Mouse (Mus musculus) midbrain, embryonic 15.5 days (tissue): ENCODE measurements around the gene Rhoh. TPM values are rescaled to one million over a fixed set of nuclear protein-coding genes. Genes with fewer than 3 reads are reported as not detected.

Source experiments
- ATAC-seq: fragments of 200-750 bp; cut with Nextera tagmentation; replicated peaks from 2 replicates; pipeline ENCODE4 v1.8.0; 2017; ENCODE audit warnings: moderate TSS enrichment
- H3K27ac ChIP-seq: fragments of 300-500 bp; sonication (generic); 2 replicates; pipeline ENCODE4 v1.5.1; 2015; ENCODE audit warnings: mild to moderate bottlenecking, inconsistent platforms
- H3K27me3 ChIP-seq: fragments of 300-500 bp; sonication (generic); replicated peaks from 2 replicates; pipeline ENCODE4 v1.6.1; 2015; ENCODE audit warnings: inconsistent platforms
- H3K36me3 ChIP-seq: fragments of 300-500 bp; sonication (generic); replicated peaks from 2 replicates; pipeline ENCODE4 v1.6.1; 2015; ENCODE audit warnings: inconsistent platforms
- H3K4me1 ChIP-seq: fragments of 300-500 bp; sonication (generic); 2 replicates; pipeline ENCODE4 v1.6.1; 2015; ENCODE audit warnings: inconsistent platforms
- H3K4me2 ChIP-seq: fragments of 300-500 bp; sonication (generic); 2 replicates; pipeline ENCODE4 v1.6.1; 2015; ENCODE audit warnings: inconsistent platforms, mild to moderate bottlenecking, moderate library complexity
- H3K4me3 ChIP-seq: fragments of 300-500 bp; sonication (generic); 2 replicates; pipeline ENCODE4 v1.5.1; 2015; ENCODE audit warnings: mild to moderate bottlenecking, inconsistent platforms
- H3K9ac ChIP-seq: fragments of 300-500 bp; sonication (generic); 2 replicates; pipeline ENCODE4 v1.6.1; 2015; ENCODE audit warnings: mild to moderate bottlenecking, inconsistent platforms
- H3K9me3 ChIP-seq: fragments of 300-500 bp; sonication (generic); 2 replicates; pipeline ENCODE4 v1.6.1; 2016; ENCODE audit warnings: inconsistent platforms
- WGBS: fragments of 180-500 bp; shearing (Covaris S2); methylation state at CpG from one replicate; pipeline ENCODE4 v1.1.7; 2015; ENCODE audit warnings: mixed read lengths; 5-methylcytosine and 5-hydroxymethylcytosine counted together
- polyA plus RNA-seq: library from polyadenylated mRNA; unstranded; fragments of >200 nt; fragmentation: Nextera tagmentation; extraction: Ambion mirVana; gene quantifications from 2 replicates; pipeline ENCODE4 v1.2.1, GENCODE M21; 2015

The Rhoh gene
- 0.41 and 0.52 TPM in 2 replicates for polyA plus RNA-seq

DNA sequence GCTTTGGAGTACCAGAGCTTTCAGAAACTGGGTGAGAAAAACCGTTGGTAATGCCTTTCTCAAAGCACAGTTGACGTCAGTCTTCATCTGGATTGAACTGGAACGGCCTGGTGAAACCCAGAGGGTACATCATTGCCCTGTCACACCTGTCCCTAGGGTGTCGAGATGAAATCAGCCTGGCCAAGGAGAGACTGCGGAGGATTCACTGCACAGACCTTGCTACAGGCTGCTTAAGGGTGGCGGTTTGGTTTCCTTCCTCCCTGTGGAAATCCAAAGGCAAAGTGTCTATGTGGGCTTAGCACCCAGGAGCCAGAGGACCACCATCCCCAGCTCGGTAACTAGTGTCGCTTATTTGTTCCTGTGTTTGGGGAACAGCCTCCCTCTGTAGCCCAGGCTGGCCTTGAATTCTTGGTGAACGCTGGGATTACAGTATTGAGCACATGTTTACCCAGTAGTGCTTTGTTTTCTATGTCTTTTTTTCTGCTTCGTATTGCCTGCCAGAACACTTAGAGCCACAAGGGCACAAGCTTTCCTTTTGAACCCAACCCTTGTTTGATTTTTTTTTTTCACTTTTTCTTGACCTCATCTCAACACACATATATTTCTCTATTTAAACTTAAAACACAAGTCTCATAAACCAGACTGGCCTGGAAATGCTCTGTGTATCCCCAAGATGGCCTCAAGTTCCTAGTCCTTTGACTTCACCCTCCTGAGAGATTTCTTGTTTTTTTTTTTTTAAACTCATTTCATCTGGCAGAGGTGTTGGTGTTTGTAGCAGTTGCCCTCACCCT is at the start of gene Rhoh:
Gene Rhoh (plus strand): TSS at position 60 of the 791 bp plus-strand sequence.
- H3K27ac ChIP-seq, result no peak within 1 kb of the TSS
- H3K4me3 ChIP-seq, result no peak within 1 kb of the TSS
- no peaks in the 10 kb centered on the region for H3K4me1 ChIP-seq
- no peak for ATAC-seq
- H3K4me2 ChIP-seq, result no peak within 1 kb of the TSS
- H3K27me3 ChIP-seq, result no peaks in the 10 kb centered on the region
- H3K9ac ChIP-seq, result no peak within 1 kb of the TSS
- no peaks in the 10 kb centered on the region for H3K9me3 ChIP-seq
- H3K36me3 ChIP-seq, result no peaks in the 10 kb centered on the region
- WGBS, result 85% methylated on average over 10 of the region's 10 CpGs

DNA sequence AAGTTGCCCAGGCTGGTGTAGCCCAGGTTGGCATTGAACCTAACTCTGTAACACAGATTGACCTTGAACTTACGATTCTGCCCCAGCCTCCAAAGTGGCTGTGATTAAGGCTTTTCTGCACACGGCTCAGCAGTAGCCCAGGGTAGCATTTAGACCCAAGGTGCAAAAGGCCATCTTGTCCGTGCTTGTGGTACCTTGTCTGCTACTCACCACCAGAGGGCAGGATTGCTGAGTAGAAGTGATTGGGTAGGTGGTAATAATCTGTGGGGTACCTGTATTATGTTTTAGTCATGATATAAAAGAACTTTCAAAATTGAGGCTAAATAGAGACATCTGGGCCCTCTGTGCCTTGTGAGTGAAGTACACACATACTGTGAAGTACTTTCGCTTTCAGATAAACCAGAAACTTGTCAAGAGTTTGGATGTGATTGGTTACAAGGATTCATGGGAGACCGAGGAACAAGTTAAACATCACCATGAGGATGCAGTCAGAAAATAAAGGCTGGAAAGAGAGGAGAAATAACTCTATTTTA is 37.3 kb upstream of the Rhoh start:
- Histone ChIP-seq H3K9ac (no peak overlapping the region), H3K4me3 (no peak overlapping the region), H3K27me3 (no peaks in the 10 kb centered on the region), H3K27ac (no peak overlapping the region), H3K36me3 (peaks cover 11% of the 10 kb centered on the region; the same call in 1 of the 2 replicates), H3K4me2 (no peak overlapping the region), H3K9me3 (no peaks in the 10 kb centered on the region), H3K4me1 (no peaks in the 10 kb centered on the region)
- no peak for ATAC-seq
- WGBS, result 73% methylated on average over 5 of the region's 5 CpGs

DNA sequence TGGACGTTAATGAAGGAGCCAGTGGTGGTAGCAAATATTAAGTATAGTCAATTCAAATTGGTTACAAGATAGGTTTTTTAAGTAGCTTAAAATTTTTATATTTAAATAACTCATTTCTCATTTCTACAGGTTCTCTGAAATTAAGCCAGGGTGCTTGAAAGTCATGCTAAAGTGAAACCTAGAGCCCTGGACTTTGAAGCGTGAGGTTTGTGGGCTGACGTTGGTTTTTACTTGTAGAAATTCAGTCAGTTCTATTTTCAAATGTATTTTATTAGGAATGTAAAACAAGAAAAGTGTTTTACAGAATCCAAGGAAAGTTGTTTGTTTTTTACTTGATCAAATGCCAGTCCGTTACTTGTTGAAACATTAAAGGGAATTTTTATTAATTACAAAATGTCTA is 34.5 kb upstream of the Rhoh start:
- Histone ChIP-seq H3K4me1 (no peaks in the 10 kb centered on the region), H3K36me3 (peaks cover 11% of the 10 kb centered on the region; the same call in 1 of the 2 replicates), H3K4me3 (no peak overlapping the region), H3K9me3 (no peaks in the 10 kb centered on the region), H3K9ac (no peak overlapping the region), H3K4me2 (no peak overlapping the region), H3K27me3 (no peaks in the 10 kb centered on the region), H3K27ac (no peak overlapping the region)
- no peak for ATAC-seq
- 96% methylated on average over 4 of the region's 4 CpGs for WGBS

DNA sequence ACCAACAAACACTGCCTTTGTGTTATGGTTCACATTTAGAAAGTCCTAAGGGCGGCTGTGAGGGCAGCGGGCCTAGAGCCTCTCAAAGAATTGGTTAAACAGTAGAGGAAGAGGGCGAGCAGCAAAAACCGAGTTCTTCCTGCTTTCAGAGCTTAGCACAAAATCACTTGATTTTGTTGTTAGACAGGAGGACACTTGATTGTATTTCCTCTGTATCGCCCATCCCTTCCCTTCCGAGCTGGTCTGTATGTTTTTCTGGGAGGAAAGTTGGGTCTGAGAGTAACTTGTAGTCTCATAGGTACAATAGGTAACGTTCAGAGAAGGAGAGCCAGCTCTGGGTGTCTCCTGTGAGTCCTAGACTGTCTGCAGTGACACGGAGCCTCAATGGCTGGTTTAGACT is 33.9 kb upstream of the Rhoh start:
- Histone ChIP-seq H3K9me3 (no peaks in the 10 kb centered on the region), H3K27me3 (no peaks in the 10 kb centered on the region), H3K4me3 (no peak overlapping the region), H3K9ac (no peak overlapping the region), H3K4me1 (no peaks in the 10 kb centered on the region), H3K4me2 (no peak overlapping the region), H3K27ac (no peak overlapping the region), H3K36me3 (peaks cover 11% of the 10 kb centered on the region; the same call in 1 of the 2 replicates)
- ATAC-seq, result no peak
- 94% methylated on average over 8 of the region's 8 CpGs for WGBS

DNA sequence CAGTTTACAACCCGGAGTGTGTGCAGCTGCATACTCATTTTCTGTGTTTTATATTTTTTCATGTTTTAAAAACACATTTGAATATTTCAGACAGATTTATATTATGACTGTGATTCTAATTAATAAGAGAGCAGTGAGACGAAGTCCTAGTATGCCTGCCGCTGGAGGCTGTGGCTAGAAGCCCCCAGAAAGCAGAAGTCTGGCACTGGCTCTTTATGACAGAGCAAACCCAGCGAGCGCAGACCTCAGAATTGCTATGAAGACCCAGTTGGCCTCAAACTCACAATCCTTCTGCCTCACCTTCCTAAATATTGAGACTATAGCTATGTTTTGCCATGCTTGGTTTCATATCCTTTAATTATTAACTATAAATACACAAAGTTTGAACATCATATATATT is 32.8 kb upstream of the Rhoh start:
- Histone ChIP-seq H3K9me3 (no peaks in the 10 kb centered on the region), H3K9ac (no peak overlapping the region), H3K27ac (no peak overlapping the region), H3K27me3 (no peaks in the 10 kb centered on the region), H3K4me1 (no peaks in the 10 kb centered on the region), H3K36me3 (peaks cover 5% of the 10 kb centered on the region; the same call in 1 of the 2 replicates), H3K4me3 (no peak overlapping the region), H3K4me2 (no peak overlapping the region)
- ATAC-seq, result no peak
- WGBS, result 93% methylated on average over 5 of the region's 5 CpGs

DNA sequence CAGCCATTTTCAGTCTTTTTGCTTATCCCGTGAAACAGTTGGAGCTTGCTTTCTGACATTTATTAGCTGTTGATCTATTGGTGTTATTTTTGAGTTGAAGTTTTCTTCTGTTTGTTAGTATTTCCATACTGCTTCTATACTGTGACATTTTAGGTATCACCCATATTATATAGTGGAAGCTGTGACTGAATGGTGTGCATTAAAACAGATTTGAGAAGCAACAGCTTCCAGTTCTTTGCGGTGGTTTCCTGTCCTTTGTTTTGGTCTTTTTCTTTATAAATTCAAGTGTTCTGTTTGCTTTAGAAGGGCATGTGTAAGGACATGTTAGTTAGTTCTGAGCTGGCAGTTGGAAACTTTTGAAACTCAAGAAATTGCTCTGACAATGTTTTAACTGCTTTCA is 32.0 kb upstream of the Rhoh start:
- no peak overlapping the region for H3K4me3 ChIP-seq
- no peaks in the 10 kb centered on the region for H3K4me1 ChIP-seq
- H3K36me3 ChIP-seq, result peaks cover 5% of the 10 kb centered on the region; the same call in 1 of the 2 replicates
- H3K9me3 ChIP-seq, result no peaks in the 10 kb centered on the region
- H3K9ac ChIP-seq, result no peak overlapping the region
- H3K27me3 ChIP-seq, result no peaks in the 10 kb centered on the region
- no peak overlapping the region for H3K4me2 ChIP-seq
- H3K27ac ChIP-seq, result no peak overlapping the region
- no peak for ATAC-seq
- WGBS, result 81% methylated on average over 2 of the region's 2 CpGs

DNA sequence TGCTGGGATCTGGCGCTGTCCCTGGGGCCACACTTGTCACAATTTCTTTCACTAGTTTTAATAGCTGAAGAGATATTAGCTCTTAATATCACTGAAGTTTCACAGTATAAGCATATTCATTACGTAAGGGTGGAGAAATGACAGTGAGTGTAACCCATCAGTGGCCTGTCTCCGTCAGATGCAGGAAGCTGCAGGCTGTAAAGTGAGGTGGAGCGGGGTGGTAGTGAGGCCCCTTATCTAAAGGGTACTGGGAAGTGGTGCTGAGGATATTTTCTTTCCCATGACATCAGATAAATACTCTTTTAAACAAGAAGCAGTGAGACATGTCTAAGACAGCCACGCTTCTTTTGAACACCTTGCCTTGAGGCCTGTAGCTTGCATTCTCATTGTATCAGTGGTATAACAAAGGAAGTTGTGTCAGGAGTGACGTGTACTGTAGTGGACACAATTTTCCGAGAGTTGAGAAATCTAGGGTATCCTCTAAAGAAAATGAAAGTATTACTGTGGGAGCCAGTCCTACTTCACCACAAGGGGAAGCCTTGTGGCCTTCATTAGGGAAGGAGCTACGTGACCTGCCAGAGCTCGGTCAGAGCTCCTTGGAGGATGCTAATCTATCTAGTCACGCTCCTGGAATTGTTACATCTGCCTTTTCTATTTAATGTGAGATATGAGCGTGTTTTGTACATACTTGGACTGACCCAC is 28.9 kb upstream of the Rhoh start:
- Histone ChIP-seq H3K27me3 (no peaks in the 10 kb centered on the region), H3K4me1 (no peaks in the 10 kb centered on the region), H3K36me3 (peaks cover 2% of the 10 kb centered on the region; the same call in 1 of the 2 replicates), H3K9ac (no peak overlapping the region), H3K4me3 (no peak overlapping the region), H3K9me3 (no peaks in the 10 kb centered on the region), H3K4me2 (no peak overlapping the region), H3K27ac (no peak overlapping the region)
- WGBS, result 86% methylated on average over 11 of the region's 11 CpGs
- ATAC-seq, result no peak

DNA sequence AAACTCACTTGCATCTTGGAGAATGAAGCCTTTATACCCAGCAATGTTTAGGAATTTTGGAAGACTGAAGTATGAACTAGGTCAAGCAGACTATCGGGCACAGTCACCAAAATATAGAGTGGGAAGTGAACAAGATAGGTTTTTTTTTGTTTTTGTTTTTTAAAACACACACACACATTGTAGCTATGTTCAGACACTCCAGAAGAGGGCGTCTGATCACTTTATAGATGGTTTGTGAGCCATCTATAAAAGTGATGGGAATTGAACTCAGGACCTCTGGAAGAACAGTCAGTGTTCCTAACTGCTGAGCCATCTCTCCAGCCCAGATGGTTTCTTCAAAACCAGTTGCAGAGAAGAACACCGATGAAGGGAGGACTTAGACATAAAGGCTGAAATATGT is 27.9 kb upstream of the Rhoh start:
- H3K9me3 ChIP-seq, result no peaks in the 10 kb centered on the region
- H3K4me3 ChIP-seq, result no peak overlapping the region
- H3K36me3 ChIP-seq, result no peaks in the 10 kb centered on the region
- no peaks in the 10 kb centered on the region for H3K4me1 ChIP-seq
- no peak for ATAC-seq
- 79% methylated on average over 3 of the region's 3 CpGs for WGBS
- H3K27ac ChIP-seq, result no peak overlapping the region
- H3K9ac ChIP-seq, result no peak overlapping the region
- no peaks in the 10 kb centered on the region for H3K27me3 ChIP-seq
- no peak overlapping the region for H3K4me2 ChIP-seq

DNA sequence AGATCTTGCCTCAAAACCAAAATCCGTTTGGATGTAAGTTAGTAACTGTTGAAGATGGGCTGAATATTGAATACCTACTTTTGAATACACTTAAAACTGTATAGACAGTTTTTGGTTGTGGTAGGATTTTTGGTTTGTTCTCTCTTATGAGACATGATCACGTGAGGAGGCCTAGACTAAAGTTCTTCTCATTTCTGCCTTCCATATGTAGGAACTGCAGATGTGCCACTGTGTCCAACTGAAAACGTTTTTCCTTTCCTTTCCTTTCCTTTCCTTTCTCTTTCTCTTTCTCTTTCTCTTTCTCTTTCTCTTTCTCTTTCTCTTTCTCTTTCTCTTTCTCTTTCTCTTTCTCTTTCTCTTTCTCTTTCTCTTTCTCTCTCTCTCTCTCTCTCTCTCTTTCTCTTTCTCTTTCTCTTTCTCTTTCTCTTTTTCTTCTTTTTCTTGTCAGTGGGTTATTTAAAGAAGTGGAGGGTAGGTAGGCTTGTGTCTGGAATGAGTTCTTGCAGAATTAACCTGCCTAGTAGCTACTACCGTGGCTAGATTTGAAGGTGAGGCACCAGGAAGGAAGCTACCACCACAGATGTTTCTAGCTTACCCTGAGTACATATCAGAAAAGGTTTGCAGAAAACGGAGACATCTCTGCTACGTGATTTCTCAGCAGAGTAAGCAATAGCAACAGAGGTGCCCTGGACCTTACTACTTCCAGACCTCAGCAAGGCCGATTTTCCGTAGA is 27.1 kb upstream of the Rhoh start:
- H3K4me2 ChIP-seq, result no peak overlapping the region
- H3K27ac ChIP-seq, result no peak overlapping the region
- no peaks in the 10 kb centered on the region for H3K9me3 ChIP-seq
- WGBS, result 92% methylated on average over 8 of the region's 8 CpGs
- H3K4me3 ChIP-seq, result no peak overlapping the region
- no peaks in the 10 kb centered on the region for H3K4me1 ChIP-seq
- no peaks in the 10 kb centered on the region for H3K36me3 ChIP-seq
- no peak overlapping the region for H3K9ac ChIP-seq
- H3K27me3 ChIP-seq, result no peaks in the 10 kb centered on the region
- ATAC-seq, result no peak

DNA sequence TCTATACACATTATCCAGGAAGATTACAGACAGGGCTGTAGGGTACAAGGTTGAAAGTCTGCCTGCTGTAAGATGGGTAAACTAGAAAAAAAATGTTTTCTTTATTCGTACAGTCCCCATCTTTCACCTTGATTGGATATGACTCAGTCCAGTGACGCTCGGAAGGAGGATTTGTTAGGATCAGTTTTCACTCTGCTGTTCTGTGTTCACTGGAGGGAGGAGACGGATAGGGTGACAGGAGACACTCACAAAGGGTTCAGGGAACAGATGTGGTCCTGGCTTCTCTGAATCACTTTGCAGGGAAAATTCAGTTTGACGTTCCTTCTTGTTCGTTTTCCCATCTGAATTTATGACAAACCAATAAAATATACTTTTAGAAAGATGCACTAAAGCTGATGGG is 23.0 kb upstream of the Rhoh start:
- H3K4me2 ChIP-seq, result no peak overlapping the region
- H3K36me3 ChIP-seq, result no peaks in the 10 kb centered on the region
- H3K4me3 ChIP-seq, result no peak overlapping the region
- ATAC-seq, result no peak
- no peak overlapping the region for H3K27ac ChIP-seq
- H3K9ac ChIP-seq, result no peak overlapping the region
- H3K4me1 ChIP-seq, result no peaks in the 10 kb centered on the region
- no peaks in the 10 kb centered on the region for H3K27me3 ChIP-seq
- 76% methylated on average over 6 of the region's 6 CpGs for WGBS
- H3K9me3 ChIP-seq, result no peaks in the 10 kb centered on the region

DNA sequence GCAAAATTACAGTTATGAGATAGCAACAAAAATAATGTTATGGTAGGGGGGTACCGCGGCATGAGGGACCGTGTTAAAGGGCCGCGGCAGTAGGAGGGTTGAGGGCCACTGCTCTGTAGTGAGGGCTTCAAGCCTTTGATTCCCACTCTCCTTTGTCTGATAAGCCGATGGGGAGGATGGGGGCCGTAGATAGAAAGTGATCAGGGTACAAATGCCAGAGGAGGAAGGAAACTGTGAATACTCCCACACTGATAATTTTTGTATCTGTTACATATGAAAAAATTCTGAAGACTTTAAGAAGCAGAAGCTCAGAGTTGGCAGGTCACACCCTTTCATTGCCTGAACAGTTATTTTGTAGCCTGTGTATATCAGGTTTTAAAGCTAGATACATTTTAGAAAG is 18.1 kb upstream of the Rhoh start:
- H3K4me3 ChIP-seq, result no peak overlapping the region
- no peak overlapping the region for H3K4me2 ChIP-seq
- no peaks in the 10 kb centered on the region for H3K4me1 ChIP-seq
- no peaks in the 10 kb centered on the region for H3K27me3 ChIP-seq
- WGBS, result 90% methylated on average over 7 of the region's 7 CpGs
- H3K36me3 ChIP-seq, result no peaks in the 10 kb centered on the region
- no peak overlapping the region for H3K27ac ChIP-seq
- H3K9ac ChIP-seq, result no peak overlapping the region
- ATAC-seq, result no peak
- no peaks in the 10 kb centered on the region for H3K9me3 ChIP-seq

DNA sequence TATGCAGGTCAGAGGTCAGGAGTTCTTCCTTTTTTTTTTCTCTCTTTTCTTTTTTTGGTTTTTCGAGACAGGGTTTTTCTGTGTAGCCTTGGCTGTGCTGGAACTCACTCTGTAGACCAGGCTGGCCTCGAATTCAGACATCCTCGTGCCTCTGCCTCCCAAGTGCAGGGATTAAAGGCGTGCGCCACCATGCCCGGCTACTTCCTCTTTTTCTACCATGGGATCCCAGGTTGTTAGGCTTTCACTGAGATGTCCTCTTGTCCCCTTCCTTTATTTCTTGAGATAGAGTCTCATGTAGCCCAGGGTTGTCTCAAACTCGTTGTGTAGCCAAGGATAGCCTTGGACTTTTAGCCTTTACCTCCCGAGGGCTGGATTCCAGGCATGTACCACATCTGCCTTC is 14.5 kb upstream of the Rhoh start:
- H3K4me3 ChIP-seq, result no peak overlapping the region
- no peak for ATAC-seq
- 85% methylated on average over 8 of the region's 8 CpGs for WGBS
- H3K27me3 ChIP-seq, result no peaks in the 10 kb centered on the region
- H3K9me3 ChIP-seq, result no peaks in the 10 kb centered on the region
- H3K4me1 ChIP-seq, result no peaks in the 10 kb centered on the region
- no peak overlapping the region for H3K9ac ChIP-seq
- H3K4me2 ChIP-seq, result no peak overlapping the region
- H3K27ac ChIP-seq, result no peak overlapping the region
- H3K36me3 ChIP-seq, result no peaks in the 10 kb centered on the region
